Mouse (Mus musculus): ENCODE data around the gene Sox8. TPM values are rescaled to one million over a fixed set of nuclear protein-coding genes. Genes with fewer than 3 reads are reported as not detected.

Gene Sox8
- polyA plus RNA-seq, 1 experiment from 2014 or later, result 2.5 TPM

DNA sequence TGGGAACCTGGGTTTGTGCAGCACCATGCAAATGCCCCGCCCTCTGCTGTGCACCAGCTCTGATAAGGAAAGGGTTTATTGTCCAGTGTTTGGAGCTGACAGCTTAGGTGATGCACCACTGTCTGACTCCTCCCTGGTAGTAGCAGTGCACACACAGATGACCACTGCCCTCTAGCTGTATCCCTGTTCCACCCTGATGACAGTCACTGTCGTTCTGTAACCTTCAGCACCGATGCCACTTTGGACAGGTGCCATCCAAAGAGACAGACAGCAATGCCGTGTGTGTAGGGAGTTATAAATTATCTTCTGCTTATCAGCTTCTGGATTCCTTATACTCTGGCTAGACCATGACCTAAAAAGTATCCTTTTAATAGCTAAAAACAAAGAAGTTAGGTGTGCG lies 25.0 kb upstream of the Sox8 start:
- WGBS, result 55% methylated on average over 5 of the region's 5 CpGs
- Histone ChIP-seq H3K4me2 (replicated peaks; ENCODE audit: low read depth) (no peak overlapping the region), H3K9ac (ENCODE audit: low read depth, low read length) (no peak overlapping the region), H3K4me1 (replicated peaks; ENCODE audit: control insufficient read depth, insufficient read depth, low read length) (no peaks in the 10 kb centered on the region), H3K27me3 (replicated peaks; ENCODE audit: control insufficient read depth, insufficient read depth, low read length) (no peaks in the 10 kb centered on the region), H3K9me3 (ENCODE audit: control insufficient read depth) (no peaks in the 10 kb centered on the region), H3K36me3 (ENCODE audit: control insufficient read depth, insufficient read depth) (peaks cover 19% of the 10 kb centered on the region), H3K4me3 (ENCODE audit: low read depth, low read length) (no peak overlapping the region), H3K27ac (ENCODE audit: low read depth, low read length) (no peak overlapping the region)
- peak; percentile 53 for TF ChIP-seq CTCF (IDR thresholded peaks at IDR 0.05; ENCODE audit: low read depth)
- no peak for ATAC-seq

DNA sequence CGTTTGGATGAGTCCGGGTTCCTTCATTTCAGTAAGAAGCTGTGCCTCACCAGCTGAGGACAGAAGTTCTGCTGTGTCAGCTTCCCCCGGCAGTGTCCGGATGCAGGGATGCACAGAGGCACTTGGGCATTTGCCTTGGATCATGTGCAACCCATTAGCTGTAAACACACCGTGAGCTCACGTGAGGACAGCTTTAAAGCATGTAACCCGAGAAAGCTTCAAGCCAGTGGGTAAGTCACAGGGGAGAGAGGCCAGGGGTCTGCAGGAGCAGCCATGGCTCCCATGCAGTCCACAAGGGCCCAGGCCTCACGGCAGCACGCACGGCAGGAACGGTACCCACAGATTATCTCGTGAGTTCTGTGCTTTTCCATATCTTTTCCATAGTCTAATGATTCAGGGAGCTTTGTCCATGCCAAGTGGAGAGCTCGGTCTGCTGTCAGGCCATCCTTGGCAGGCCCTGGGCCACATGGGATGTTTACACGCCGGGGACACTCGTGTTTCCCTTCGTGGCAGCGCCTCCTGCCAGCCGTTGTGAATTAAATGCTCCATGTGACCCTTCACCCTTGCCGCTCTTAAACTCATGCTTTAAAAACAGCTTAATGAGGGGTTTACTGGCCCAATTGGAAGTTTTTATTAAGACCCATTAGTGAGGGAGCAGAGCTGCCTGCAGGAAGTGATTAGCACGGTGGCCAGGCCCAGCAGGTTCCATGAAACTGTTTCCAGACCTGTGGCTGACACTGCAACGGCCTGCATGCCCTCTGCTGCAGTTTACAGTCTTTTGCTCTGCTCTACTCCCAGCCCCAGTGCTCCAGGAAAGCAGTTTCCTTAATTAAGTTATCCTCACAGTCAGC lies 23.1 kb upstream of the Sox8 start:
- no peak overlapping the region for H3K4me3 ChIP-seq (ENCODE audit: low read depth, low read length)
- no peaks in the 10 kb centered on the region for H3K9me3 ChIP-seq (ENCODE audit: control insufficient read depth)
- 68% methylated on average over 22 of the region's 22 CpGs for WGBS
- no peak for ATAC-seq
- H3K4me2 ChIP-seq (replicated peaks; ENCODE audit: low read depth), result no peak overlapping the region
- H3K9ac ChIP-seq (ENCODE audit: low read depth, low read length), result no peak overlapping the region
- H3K27me3 ChIP-seq (replicated peaks; ENCODE audit: control insufficient read depth, insufficient read depth, low read length), result no peaks in the 10 kb centered on the region
- H3K4me1 ChIP-seq (replicated peaks; ENCODE audit: control insufficient read depth, insufficient read depth, low read length), result no peaks in the 10 kb centered on the region
- no peak for TF ChIP-seq CTCF (IDR thresholded peaks at IDR 0.05; ENCODE audit: low read depth)
- H3K27ac ChIP-seq (ENCODE audit: low read depth, low read length), result no peak overlapping the region
- H3K36me3 ChIP-seq (ENCODE audit: control insufficient read depth, insufficient read depth), result peaks cover 31% of the 10 kb centered on the region

DNA sequence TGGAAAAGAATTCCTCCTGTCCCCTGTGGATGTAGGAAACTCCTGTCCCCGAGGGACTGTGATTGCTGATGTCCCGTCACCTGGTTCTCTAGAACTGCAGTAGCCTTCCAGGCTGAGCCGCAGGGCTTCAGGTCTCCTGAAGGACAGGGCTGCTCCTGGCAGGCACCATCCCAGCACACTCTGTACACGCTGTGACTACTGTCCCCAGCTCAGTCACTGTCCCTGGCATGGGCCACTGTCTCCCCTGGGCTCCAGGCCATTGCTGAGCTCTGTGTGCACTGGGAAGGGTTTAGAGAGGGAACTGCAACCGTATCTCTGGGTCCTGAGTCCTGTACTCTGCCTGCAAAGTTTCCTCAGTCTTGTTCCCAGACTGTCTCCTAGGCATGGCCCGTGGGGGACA lies 21.9 kb upstream of the Sox8 start:
- no peaks in the 10 kb centered on the region for H3K9me3 ChIP-seq (ENCODE audit: control insufficient read depth)
- H3K27ac ChIP-seq (ENCODE audit: low read depth, low read length), result no peak overlapping the region
- no peak overlapping the region for H3K4me3 ChIP-seq (ENCODE audit: low read depth, low read length)
- no peak for ATAC-seq
- WGBS, result 94% methylated on average over 6 of the region's 6 CpGs
- no peak overlapping the region for H3K9ac ChIP-seq (ENCODE audit: low read depth, low read length)
- no peak for TF ChIP-seq CTCF (IDR thresholded peaks at IDR 0.05; ENCODE audit: low read depth)
- no peak overlapping the region for H3K4me2 ChIP-seq (replicated peaks; ENCODE audit: low read depth)
- H3K27me3 ChIP-seq (replicated peaks; ENCODE audit: control insufficient read depth, insufficient read depth, low read length), result no peaks in the 10 kb centered on the region
- no peaks in the 10 kb centered on the region for H3K4me1 ChIP-seq (replicated peaks; ENCODE audit: control insufficient read depth, insufficient read depth, low read length)
- H3K36me3 ChIP-seq (ENCODE audit: control insufficient read depth, insufficient read depth), result peaks cover 41% of the 10 kb centered on the region

DNA sequence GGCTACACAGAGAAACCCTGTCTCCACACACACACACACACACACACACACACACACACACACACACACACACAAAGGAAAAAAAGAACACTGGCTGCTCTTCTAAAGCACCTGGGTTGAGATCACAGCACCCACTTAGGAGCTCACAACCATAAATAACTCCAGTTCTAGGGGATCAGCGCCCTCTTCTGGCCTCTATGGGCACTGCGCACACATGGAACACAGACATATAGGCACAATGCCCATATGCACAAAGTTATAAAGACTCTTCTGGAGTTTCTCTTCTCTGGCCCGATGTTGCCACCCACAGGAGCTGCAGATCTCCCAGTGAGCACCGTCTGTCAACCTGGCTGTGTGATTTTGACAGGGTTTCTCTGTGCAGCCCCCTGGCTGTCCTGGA lies 20.5 kb upstream of the Sox8 start:
- Histone ChIP-seq H3K27me3 (replicated peaks; ENCODE audit: control insufficient read depth, insufficient read depth, low read length) (no peaks in the 10 kb centered on the region), H3K4me3 (ENCODE audit: low read depth, low read length) (no peak overlapping the region), H3K27ac (ENCODE audit: low read depth, low read length) (no peak overlapping the region), H3K4me1 (replicated peaks; ENCODE audit: control insufficient read depth, insufficient read depth, low read length) (no peaks in the 10 kb centered on the region), H3K36me3 (ENCODE audit: control insufficient read depth, insufficient read depth) (peaks cover 49% of the 10 kb centered on the region), H3K9ac (ENCODE audit: low read depth, low read length) (no peak overlapping the region), H3K9me3 (ENCODE audit: control insufficient read depth) (no peaks in the 10 kb centered on the region), H3K4me2 (replicated peaks; ENCODE audit: low read depth) (no peak overlapping the region)
- peak; percentile 41 for TF ChIP-seq CTCF (IDR thresholded peaks at IDR 0.05; ENCODE audit: low read depth)
- WGBS, result 83% methylated on average over 4 of the region's 4 CpGs
- ATAC-seq, result no peak

DNA sequence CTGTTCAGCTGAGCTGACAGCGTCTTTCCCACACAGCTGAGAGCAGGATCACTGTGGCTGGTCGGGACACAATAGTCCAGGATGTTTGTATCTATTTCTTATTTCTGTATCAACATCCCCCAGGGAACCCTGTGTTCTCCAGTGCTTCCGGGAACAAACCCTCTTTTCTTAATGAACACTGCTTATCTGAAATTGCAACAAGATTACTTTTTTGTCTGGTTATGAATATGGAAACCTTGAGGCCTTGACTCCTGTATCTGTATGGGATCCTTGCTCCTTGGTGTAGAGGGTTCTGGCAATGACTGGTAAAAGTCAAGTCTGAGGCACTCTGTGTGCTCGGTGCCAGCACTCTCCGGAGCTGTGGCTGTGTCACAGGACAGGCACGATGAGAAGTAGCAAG lies 19.6 kb upstream of the Sox8 start:
- Histone ChIP-seq H3K4me3 (ENCODE audit: low read depth, low read length) (no peak overlapping the region), H3K9ac (ENCODE audit: low read depth, low read length) (no peak overlapping the region), H3K27me3 (replicated peaks; ENCODE audit: control insufficient read depth, insufficient read depth, low read length) (no peaks in the 10 kb centered on the region), H3K36me3 (ENCODE audit: control insufficient read depth, insufficient read depth) (peaks cover 55% of the 10 kb centered on the region), H3K4me2 (replicated peaks; ENCODE audit: low read depth) (no peak overlapping the region), H3K4me1 (replicated peaks; ENCODE audit: control insufficient read depth, insufficient read depth, low read length) (no peaks in the 10 kb centered on the region), H3K27ac (ENCODE audit: low read depth, low read length) (no peak overlapping the region), H3K9me3 (ENCODE audit: control insufficient read depth) (no peaks in the 10 kb centered on the region)
- no peak for TF ChIP-seq CTCF (IDR thresholded peaks at IDR 0.05; ENCODE audit: low read depth)
- no peak for ATAC-seq
- 93% methylated on average over 6 of the region's 6 CpGs for WGBS

DNA sequence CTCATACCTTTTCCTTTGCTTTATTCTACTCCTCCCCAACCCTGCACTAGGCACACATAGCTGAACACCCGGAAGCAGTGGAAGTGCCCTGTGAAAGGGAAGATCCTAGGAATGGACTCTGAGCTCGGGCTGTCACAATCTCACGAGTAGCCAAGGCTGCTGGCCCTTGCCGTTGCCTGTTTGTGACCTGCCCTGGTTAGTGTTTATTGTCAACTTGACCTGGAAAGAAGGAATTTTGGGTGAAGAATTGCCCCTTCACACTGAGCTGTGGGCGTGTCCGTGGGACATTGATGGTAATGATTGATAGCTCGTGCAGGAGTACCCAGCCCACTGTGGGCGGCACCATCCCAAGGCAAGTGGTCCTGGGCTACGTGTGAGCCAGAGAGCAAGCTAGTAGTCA lies 14.2 kb upstream of the Sox8 start:
- H3K27ac ChIP-seq (ENCODE audit: low read depth, low read length), result no peak overlapping the region
- H3K4me2 ChIP-seq (replicated peaks; ENCODE audit: low read depth), result no peak overlapping the region
- WGBS, result 91% methylated on average over 9 of the region's 9 CpGs
- H3K27me3 ChIP-seq (replicated peaks; ENCODE audit: control insufficient read depth, insufficient read depth, low read length), result no peaks in the 10 kb centered on the region
- no peak for TF ChIP-seq CTCF (IDR thresholded peaks at IDR 0.05; ENCODE audit: low read depth)
- H3K4me1 ChIP-seq (replicated peaks; ENCODE audit: control insufficient read depth, insufficient read depth, low read length), result peaks cover 3% of the 10 kb centered on the region; the same call in 1 of the 2 replicates
- no peak overlapping the region for H3K9ac ChIP-seq (ENCODE audit: low read depth, low read length)
- peaks cover 28% of the 10 kb centered on the region; the same call in 1 of the 2 replicates for H3K36me3 ChIP-seq (ENCODE audit: control insufficient read depth, insufficient read depth)
- no peak overlapping the region for H3K4me3 ChIP-seq (ENCODE audit: low read depth, low read length)
- H3K9me3 ChIP-seq (ENCODE audit: control insufficient read depth), result no peaks in the 10 kb centered on the region
- no peak for ATAC-seq

All from intestine, postnatal 0 days (tissue).